Mouse (Mus musculus): ENCODE measurements at regions not wholly inside any gene's neighbourhood (a gene's known extent, or its start where the extent isn't known, plus 50 kb on each side); places are given as distances from the start of the nearest gene placed in this dataset.

GRCm38 (mm10) chr2:34111286-34111685, 223.5 kb upstream of the Mvb12b start:
- no peak for DNase-seq (ENCODE audit: low read depth)

DNA sequence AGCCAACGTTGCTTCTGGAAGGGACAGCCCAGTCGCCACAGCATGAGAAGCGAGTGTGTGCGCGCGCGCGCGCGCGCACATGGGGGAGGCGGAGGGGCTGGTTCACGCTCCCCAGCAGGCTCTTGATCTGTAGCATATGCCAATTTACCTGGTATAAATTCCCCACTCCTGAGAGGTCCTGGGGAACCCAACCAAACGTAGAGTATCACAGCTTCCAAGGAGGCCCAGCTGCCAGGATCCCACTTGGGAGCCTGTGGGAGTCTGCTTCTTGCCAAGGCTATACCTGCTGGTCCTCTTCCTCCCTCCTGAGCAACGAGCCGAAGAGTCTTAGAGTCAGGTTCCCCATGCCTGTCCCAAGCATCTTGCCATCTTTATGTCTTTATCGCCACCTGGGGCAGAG, 222.8 kb upstream of the Mvb12b start:
- DNase-seq (ENCODE audit: low read depth), result no peak

DNA sequence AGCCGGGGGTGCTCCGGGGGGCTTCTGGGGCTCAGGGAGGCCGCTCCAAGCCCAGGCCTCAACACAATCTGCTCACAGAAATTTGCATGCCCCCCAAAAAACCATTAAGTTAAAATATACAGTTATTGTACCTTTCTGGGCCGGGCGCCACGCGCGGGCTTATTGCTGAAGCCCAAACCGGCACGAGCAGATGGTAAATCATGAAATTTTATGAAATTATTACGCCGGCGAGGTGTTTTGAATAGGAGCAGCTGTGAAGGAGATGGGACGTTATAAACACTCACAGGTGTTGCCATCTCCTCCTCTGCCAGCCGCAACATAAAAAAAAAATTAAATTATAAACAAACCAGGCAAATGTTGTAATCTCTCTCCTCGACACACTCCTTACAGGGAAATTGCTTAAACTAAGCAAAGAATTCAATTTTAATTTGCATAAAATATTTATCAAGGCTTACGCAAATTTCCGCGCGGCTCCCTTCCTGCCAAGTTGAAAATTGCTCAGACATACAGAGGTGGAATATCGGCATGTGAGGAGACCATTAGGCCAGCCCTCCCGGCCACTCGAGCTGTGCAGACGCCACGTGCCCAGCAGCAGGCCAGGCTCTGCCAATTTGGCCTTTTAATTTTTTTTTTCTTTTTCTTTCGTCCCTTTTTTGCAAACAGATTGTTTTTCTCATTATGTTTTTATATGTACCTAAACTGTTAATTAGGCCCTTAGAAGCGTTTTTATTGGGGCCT, 220.0 kb upstream of the Mvb12b start:
- DNase-seq (ENCODE audit: low read depth), result no peak

GRCm38 (mm10) chr2:34106837-34107565, 219.3 kb upstream of the Mvb12b start:
- DNase-seq (ENCODE audit: low read depth), result no peak

DNA sequence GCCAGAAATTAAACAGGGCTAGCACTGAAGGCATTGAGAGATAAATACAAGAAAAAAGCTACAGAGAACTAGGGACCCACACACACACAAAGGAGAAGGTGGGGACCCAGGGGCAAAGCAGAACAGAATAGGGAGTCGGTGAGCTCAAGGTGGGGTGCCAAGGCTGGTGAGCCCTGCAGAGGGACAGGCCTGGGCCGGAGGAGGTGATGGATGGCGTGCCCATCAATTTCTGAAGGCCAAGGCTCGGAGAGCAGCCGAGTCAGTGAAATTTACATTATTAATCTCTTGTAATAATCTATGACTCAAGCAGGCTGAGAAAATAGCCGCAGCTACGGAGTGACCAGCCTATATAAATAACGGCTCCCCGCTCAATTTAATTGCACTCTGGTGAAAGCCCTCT, 218.5 kb upstream of the Mvb12b start:
- no peak for DNase-seq (ENCODE audit: low read depth)

DNA sequence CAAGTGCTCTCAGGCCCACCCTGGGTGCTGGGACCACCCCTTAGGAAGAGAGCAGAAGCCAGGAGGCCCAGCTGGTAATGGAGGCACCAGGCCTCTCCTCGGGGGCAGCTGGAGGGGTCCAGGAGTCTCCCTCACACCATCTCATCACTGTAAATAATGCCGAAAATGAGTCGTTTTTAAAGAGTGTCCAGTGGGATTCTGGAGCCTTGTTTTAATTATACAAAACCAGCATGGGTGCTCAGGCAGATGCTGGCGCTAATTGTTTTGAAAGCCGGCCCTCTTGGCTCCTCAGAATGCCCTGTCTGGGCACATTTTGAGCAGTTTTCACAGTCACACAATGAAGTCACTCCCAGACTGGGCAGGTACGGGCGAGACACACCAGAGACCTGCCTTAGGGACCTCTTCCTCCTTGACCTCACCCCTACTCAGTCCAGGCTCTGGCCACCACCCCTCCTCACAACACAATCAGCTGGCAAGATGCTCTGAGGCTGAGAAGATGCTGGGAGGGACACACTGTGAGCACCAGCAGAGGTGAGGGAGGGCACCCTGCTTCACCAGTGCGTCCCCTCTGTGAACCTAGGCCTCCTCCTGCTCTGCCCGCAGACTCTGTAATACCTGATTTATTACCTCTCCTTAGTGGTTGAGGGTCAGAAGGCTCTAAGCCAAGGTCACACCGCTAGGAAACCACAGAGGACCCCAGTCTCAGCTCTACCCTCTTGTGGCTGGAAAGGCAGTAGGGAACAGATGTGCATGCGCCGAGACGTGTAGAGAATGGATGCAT, 217.7 kb upstream of the Mvb12b start:
- no peak for DNase-seq (ENCODE audit: low read depth)

- DNase-seq (ENCODE audit: low read depth), result no peak
Measured at GRCm38 (mm10) chr2:34098004-34098547, 210.3 kb upstream of the Mvb12b start.

DNA sequence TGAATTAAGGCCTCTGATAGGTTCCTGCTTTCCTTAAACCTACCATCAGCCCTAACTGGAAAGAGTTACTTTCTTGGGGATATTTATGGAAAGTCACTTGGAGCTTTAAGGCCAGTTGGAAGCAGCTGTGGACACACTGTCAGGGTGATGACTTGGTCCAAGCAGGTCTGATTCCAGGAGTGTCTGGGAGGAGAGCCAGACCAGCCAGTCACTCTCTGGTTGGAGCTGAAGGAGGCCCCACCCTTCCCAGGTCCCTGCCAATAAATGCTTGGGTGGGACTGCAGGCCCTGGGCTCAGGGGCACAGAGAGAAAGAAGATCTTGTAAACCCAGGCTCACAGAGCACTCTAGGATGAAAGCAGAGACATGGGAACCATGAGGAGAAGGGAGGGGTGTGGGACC, 208.8 kb upstream of the Mvb12b start:
- no peak for DNase-seq (ENCODE audit: low read depth)

GRCm38 (mm10) chr2:34088832-34089231, 201.1 kb upstream of the Mvb12b start:
- DNase-seq (ENCODE audit: low read depth), result no peak

- no peak for DNase-seq (ENCODE audit: low read depth)
Measured at GRCm38 (mm10) chr2:34086130-34086529, 198.4 kb upstream of the Mvb12b start.

DNA sequence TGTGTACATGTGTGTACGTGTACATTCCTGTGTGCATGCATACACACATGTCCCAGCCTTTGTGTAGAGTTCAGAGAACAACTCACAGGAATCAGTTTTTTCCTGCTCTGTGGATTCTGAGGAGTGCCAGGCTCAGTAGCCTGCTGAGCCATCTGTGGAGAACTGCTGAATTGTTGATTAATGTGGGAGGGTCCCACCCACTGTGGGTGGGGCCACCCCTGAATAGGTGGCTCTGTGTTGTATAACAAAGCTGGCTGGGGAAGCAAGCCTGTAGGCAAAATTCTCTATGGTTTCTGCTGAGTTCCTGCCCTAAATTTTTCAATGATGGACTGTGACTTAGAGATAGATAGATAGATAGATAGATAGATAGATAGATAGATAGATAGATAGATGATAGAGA, 196.8 kb upstream of the Mvb12b start:
- DNase-seq (ENCODE audit: low read depth), result no peak

GRCm38 (mm10) chr2:34082486-34082885, 194.7 kb upstream of the Mvb12b start:
- no peak for DNase-seq (ENCODE audit: low read depth)

GRCm38 (mm10) chr2:34080176-34080575, 192.4 kb upstream of the Mvb12b start:
- DNase-seq (ENCODE audit: low read depth), result no peak

DNA sequence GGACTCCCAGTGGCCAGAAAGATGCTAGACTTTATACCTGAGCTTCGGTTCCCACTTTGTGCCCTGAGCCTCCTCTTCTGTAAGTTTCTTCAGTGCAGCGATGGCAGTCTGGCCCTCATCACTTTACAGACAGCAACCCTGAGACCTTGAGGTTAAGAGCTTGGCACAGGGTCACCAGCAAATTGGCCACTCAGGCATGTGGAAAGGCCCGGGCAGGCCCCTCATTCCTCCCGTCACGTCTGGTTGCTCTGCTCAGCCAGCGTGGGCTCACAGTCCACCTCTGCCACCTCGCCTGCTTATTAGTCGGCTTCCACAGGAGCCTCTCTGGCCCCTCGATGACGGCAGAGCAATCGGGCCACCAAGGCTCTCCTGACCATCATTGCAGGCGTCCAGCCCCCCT, 191.5 kb upstream of the Mvb12b start:
- no peak for DNase-seq (ENCODE audit: low read depth)

DNA sequence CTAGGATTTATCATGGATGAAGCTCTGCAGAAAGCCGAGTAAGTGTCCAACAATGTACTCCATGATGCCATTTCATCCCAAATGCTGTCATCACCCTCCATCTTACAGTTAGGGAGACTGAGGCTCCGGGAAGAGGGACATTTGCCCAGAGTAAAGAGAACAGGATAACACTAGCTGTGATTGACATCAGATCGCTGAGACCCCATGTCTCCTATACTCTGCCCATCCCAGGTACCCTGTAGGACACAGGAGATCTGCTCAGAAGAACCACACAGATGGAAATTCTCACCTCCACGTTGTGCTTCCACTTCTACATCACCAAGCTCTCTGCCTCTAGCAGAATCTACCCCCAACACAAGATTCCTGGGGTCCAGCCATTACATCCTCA, 191.1 kb upstream of the Mvb12b start:
- no peak for DNase-seq (ENCODE audit: low read depth)

- DNase-seq (ENCODE audit: low read depth), result no peak
Measured at GRCm38 (mm10) chr2:34078248-34078874, 190.6 kb upstream of the Mvb12b start.

DNA sequence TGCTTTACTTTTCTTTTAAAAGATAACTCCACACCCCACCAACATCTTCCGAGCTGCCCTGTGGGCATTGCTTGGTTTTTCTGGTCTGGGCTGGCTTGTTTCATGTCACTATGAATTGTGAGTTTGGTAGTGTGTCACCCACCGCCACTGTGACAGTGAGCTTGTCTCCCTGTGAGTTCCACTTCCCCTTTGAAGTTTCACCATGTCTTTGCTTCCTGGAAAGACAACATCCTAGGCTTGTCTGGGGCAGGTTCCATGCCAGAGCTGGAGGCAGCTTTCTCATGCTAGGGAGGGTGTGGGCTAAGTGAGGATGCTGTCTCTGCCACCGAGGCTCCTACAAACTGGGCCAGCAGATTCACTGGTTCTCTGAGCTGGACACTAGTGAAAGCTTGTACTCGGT, 188.6 kb upstream of the Mvb12b start:
- no peak for DNase-seq (ENCODE audit: low read depth)

DNA sequence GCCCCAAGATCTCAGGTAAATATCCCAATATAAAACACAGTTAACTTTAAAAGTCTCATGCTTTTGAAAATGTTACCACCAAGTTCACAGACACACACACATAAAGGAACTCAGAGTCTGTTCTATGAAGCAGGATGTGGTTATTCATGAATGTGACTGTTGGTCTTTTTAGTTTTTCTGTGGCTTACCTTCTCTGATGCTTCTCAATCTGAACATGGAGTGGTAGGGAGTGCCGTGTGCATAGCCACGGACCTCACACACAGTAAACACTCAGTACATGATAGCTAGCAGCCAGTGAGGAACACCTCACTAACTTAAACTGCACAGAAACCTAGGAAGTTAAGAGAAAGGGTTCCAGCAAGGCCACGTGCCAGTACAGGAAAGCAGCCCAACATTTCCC, 186.3 kb upstream of the Mvb12b start:
- peak; percentile 54 for DNase-seq (ENCODE audit: low read depth)

DNA sequence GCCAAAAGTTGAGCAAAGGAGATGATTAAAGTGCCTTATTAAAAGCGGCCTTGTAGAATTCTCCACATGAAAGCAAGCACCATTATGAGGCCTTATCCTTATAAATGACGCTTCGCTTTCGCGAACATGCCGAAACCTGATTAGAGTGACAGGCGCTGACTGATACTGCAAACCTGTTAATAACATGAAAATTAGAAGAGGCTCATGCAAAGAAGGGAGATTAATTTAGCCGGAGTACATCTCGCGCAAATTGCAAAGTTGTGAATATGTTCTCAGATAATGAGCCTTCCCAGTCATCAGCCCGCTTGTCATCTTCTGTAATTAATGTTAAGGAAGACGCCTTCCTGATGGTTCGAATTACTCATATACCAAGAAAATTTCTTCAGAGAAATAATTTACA, 177.8 kb upstream of the Mvb12b start:
- no peak for DNase-seq (ENCODE audit: low read depth)

- peak; percentile 28 for DNase-seq (ENCODE audit: low read depth)
Measured at GRCm38 (mm10) chr2:34065090-34065489, 177.3 kb upstream of the Mvb12b start.

DNA sequence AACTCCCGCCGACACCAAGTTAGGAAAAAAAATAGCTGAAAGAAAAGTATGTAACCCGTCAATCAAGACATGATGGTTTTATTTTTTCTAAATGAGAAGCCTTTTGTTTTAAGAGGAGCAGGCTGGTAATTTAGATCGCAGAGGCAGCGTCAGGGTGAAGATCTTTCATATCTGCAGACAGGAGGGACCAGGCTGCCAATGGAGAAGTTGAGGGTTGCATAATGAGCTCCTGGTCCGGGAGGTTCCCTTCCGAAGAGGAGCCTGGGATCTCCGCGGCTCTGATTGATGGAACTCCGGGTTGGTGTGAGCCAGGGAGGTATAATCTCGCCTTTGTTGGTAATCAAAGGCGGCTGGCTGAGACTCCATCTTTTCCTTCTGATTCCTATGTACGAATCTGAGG, 168.8 kb upstream of the Mvb12b start:
- no peak for DNase-seq (ENCODE audit: low read depth)

- no peak for DNase-seq (ENCODE audit: low read depth)
Measured at GRCm38 (mm10) chr2:34043064-34043463, 155.3 kb upstream of the Mvb12b start.
